Mouse (Mus musculus): ENCODE data around the gene Gm42742.

DNA sequence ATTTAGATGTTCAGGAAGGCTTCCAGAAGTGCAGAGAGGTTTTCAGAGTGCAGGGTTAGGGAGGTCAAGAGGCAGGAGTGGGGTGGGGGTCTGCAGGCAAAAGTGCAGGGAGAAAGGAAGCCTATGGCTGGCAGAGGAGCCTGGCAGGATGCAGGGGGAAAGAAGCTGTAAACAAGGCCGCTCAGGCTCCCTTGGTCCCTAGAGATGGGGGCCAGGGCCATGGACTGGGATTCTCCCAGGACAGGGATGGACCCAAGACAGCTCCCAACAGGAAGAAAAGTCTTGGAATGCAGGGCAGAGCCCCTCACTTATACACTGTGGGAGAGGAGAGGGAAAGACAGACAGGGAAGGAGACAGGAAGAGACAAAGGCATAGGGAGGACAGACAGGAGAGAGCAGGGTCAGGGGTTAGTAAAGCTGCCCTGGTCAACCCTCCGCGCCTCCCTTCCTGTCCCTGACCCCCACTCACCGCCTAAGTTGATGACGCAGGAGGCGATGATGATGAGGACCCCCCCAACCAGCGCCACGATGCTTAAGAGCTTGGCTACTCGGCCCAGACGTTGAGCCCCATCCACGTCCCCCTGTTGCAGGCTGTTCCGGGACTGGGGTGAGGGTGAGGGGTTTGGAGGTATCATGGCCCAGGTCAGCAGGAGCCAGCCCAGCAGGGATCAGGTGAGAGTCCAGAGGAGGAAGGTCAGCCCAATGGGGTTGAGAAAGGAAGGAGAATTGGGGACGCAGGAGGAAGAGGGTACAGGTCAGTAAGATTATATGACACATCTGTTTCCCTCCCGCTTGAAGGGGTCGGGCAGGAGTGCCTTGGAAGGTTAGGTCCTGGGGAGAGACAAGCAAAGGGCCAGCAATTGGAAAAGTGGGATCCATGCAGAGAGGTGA is 2.2 kb downstream of the Gm42742 start:
- TF ChIP-seq CTCF (IDR thresholded peaks at IDR 0.05; ENCODE audit: low read depth) (no peak), EP300 (optimal IDR thresholded peaks at IDR 0.05) (no peak)
